Mouse (Mus musculus): ENCODE results near the gene Rpl6.
A peak's percentile ranks its signal among the peaks of the same experiment; 100 is the strongest.
"Not testable (repeated sequence)": the region's sequence is repeated elsewhere in the genome, so short reads cannot be mapped to it uniquely, and the experiment has no call there.

Rpl6 gene

DNA sequence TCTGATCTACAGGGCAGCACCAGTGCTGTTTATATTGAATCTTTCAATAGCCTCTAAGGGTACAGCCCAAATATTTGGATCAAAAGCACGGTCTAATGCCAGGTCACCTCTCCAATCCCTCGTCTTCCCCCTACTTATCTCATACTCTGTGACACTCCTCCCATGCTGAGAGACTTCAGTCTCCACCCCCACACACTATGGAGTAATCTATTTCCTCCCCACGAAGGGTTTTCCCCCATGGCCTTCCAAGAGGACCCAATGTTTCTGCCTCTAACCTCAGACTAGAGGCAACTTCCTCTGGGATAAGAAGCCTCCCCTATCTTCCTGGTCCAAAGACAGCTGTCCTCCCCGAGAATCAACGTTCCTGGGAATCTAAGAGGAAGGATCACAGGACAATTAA is 7.5 kb upstream of the Rpl6 start:
- no peak for DNase-seq (ENCODE audit: low spot score)

DNA sequence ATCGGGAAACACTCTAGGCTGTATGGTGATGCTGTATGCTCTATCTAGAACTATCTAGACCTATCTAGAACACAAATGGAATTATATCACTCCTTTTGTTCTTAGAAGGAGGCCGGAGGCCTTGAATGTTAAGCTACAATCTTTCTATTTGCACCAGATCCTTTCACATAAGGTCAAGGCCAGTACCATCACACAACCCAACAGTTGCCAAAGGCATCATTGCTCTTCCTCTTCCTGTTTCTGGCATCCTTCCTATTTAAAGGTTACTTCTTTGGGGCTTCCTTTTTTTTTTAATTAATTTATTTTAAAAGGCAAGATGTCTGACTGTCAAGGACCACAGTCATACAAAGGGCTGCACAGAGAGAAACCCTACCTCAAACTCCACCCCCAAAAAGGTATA is 6.9 kb upstream of the Rpl6 start:
- no peak for DNase-seq (ENCODE audit: low spot score)

DNA sequence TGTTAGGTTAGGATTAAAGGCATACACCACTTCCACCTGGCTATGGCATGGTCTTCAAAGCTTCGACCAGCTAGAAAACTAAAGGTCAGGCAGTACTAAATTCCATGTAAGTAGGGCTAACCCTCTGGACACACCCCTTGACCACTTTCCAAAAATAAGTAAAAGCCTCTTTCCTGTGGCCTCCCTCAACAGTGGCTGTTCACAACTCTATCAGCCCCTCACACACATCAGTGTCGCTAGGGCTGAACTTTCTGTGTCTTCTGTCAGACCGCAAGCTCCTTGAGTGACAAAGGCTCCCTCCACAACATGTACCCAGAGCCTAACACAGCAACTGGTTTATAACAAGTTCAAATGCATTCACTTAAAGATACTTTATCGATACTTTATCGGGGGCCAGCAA is 5.9 kb upstream of the Rpl6 start:
- DNase-seq (ENCODE audit: low spot score), result no peak

DNA sequence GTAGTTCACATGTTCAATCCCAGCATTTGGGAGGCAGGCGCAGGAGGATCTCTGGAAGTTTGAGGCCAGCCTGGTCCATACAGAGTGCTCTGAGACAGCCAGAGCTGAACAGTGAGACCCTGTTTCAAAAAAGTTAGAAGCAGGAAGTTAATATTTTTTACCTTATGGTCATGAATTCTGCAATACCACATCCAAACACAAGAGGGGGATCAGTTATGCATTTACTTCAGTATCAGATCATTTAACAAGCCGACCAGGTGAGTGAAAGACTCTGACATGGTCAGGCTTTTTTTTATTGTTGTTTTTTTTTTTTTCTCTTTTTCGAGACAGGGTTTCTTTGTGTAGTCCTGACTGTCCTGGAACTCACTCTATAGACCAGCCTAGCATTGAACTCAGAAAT is 2.5 kb upstream of the Rpl6 start:
- no peak for DNase-seq (ENCODE audit: low spot score)

DNA sequence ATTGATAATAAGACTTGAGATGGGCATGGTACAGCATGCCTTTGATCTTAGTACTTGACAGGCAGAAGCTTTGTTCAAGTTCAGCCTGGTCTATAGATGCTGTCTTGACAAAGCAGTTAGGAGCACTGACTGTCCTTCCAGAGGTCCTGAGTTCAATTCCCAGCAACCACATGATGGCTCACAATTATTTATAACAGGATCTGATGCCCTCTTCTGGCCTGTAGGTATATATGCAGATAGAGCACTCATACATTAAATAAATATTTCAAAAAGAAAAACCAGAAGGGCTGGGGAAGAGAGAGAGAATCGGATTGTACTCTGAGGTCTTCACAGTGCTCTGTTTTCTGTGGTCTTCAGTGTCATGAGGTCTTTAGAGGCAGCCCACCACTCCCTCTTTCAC is 1.8 kb upstream of the Rpl6 start:
- no peak for DNase-seq (ENCODE audit: low spot score)

DNA sequence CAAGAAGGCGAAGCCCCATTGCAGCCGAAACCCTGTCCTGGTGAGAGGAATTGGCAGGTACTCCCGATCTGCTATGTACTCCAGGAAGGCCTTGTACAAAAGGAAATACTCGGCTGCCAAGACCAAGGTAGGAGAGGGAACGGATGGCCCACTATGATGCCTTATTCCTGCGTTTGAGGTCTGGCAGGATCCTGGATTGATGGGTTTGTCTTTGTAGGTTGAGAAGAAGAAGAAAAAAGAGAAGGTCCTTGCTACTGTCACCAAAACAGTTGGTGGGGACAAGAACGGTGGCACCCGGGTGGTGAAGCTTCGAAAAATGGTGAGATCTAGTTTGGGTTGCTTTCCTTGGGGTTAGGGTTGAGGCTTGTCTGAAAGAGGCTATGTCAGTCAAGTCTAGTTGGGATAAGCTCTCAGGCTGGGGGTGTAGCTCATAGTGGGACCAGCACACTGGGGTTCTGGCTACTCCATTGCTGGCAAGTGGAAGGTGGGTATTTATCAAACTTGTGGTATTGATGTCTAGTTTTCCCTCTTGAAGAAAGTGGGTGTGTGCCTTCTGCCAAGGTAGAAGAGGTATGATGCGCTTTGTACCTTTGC is 1.4 kb downstream of the Rpl6 start:
- DNase-seq (ENCODE audit: low spot score), result not testable (repeated sequence)

DNA sequence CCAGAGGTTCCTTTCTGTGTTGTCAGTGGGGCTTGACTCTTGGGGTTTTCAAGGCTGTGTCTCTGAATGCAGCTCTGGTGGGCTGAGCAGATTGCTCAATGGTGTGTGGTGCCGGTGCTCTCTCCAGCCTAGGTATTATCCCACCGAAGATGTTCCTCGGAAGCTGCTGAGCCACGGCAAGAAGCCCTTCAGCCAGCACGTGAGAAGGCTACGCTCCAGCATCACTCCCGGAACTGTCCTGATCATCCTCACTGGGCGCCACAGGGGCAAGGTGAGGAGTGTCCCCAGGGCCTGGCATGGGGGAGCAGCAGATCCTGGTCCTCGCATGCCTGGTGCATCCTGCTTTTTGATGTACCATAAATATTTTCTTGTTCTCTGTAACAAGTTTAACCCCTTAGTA is 2.3 kb downstream of the Rpl6 start:
- no peak for DNase-seq (ENCODE audit: low spot score)

DNA sequence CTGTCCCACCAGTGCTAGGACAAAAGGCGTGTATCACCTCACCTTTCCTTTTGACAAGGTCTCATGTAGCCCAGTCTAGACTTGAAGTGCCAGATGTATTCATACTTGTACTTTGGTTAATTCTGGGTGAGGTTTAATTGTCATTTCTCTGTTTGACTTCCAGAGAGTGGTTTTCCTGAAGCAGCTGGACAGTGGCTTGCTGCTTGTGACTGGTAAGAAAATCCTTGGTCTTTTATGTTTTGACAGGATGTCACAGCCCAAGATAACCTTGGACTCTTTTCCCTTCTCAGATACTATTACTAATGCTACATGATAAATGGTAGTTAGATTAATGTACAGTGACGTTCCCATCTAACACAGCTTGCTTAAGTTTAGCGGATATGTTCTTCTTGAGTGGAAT is 2.7 kb downstream of the Rpl6 start:
- no peak for DNase-seq (ENCODE audit: low spot score)

DNA sequence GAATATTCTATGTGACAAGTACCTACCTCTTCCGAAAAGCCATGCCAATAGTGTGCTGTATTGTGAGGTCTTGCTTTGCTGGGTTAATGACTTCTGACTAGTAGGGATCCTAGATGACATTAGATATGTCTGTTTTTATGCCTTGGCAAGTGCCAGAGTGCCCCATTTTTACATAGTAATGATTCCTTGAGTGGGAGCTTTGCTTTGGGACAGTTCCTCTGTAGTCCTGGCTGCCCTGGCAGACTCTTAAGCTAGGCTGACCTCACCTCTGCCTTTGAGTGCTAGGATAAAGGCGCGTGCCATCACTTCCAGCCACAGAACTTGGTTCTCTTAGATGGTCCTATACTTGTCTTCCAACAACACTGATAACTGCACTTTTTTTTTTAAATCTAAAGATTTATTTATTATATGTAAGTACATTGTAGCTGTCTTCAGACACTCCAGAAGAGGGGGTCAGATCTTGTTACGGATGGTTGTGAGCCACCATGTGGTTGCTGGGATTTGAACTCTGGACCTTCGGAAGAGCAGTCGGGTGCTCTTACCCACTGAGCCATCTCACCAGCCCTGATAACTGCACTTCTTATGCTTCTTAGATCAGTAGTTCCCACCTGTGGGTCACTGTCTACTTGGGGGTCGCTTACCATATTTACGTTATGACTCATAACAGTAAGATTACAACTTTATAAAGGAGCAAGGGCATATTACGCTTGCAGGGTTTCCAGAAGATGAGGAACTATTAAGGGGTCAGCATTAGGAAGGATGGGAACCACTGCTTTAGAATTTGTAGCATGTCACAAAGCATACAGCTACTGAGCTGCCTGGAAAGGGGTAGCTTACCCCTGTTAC is 5.7 kb downstream of the Rpl6 start:
- DNase-seq (ENCODE audit: low spot score), result no peak

DNA sequence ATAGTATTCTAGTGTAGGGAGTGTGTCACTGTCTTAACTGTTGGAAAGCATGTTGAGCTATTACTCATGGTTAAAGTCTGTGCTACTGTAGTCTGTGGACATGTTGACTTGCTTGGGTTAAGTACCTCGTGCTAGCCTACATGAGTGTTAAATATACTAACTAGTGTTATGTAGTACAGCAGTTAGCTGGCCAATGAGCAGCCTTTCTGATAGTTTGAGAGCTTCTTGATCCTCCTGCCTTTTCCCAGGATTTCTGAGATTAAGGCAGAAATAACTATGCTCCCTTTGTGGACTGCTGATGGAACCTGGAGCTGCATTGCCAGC is 6.3 kb downstream of the Rpl6 start:
- no peak for DNase-seq (ENCODE audit: low spot score)

DNA sequence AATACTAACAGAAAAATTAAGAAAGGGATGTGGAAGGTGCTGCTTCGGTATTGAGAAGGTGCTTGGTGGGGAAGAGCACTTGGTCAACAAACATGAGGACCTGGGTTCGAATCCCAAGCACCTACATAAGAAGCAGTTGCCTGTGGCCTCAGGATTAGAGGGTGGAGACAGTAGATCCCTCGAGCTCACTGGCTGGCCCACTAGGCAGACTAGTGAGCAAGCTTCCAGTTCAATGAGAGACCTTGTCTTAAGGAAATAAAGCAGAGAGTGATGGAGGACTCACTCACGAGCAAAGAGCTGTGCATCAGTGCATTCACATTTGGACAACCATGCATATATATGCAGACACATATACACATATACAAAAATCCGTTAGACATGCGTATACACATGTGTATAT is 7.8 kb downstream of the Rpl6 start:
- DNase-seq (ENCODE audit: low spot score), result no peak

DNA sequence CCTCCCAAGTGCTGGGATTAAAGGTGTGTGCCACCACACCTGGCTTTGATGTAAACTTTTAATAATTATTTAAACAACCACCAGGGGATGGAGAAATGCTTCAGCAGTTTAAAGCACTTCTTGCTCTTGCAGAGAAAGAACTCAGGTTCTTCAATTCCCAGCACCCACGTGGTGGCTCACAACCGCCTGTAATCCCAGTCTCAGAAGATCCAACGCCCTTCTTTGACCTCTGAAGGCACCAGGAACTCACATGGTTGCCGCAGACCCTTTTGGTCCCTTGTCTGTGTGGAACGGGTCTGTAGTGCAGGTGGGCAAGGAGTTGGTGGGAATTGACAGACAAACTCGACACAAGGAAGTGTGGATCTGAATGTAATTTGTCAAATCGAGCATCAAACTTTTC is 10.4 kb downstream of the Rpl6 start:
- DNase-seq (ENCODE audit: low spot score), result no peak

DNA sequence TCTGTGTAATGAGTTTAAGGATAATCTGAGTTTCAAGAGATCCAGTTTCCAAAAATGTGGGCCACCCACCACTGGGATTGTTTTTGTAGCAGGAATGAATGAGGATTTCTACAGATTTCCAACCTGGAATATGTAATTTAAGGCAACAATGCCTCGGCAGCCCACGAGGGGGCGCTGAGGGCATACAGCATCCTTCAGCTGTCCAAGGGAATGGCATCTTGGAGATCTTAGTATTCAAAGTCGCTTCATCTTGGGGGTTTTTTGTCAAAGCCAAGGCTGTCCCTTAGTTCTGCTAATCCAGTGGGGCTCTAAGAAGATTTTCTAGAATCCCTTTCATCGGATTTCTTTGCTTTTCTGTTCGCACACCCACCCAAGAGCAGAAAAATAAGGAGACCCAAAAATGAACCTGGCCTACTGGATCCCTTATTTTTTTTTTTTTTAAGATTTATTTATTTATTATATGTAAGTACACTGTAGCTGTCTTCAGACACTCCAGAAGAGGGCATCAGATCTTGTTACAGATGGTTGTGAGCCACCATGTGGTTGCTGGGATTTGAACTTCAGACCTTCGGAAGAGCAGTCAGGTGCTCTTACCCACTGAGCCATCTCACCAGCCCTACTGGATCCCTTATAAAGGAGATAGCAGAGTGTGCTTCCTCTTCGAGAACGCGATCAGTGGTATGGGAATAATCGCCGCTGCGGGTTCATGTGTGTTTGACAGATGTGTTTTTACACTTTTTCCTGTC is 11.3 kb downstream of the Rpl6 start:
- DNase-seq (ENCODE audit: low spot score), result no peak

DNA sequence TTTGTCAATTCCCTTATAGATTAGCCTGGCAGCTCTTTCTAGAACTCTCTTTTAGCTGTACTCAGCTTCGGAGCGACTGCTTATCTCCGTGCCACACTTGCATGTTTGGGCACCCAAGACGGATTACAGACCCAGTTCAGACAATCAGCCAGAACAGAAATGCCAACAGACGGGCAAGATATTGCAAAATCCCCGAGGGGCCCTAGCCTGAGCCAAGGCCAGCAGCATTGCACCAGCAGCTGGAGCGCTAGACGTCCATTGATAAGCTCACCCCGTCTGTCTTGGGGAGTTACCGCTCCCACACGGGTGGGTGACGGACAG is 11.8 kb downstream of the Rpl6 start:
- DNase-seq (ENCODE audit: low spot score), result no peak

DNA sequence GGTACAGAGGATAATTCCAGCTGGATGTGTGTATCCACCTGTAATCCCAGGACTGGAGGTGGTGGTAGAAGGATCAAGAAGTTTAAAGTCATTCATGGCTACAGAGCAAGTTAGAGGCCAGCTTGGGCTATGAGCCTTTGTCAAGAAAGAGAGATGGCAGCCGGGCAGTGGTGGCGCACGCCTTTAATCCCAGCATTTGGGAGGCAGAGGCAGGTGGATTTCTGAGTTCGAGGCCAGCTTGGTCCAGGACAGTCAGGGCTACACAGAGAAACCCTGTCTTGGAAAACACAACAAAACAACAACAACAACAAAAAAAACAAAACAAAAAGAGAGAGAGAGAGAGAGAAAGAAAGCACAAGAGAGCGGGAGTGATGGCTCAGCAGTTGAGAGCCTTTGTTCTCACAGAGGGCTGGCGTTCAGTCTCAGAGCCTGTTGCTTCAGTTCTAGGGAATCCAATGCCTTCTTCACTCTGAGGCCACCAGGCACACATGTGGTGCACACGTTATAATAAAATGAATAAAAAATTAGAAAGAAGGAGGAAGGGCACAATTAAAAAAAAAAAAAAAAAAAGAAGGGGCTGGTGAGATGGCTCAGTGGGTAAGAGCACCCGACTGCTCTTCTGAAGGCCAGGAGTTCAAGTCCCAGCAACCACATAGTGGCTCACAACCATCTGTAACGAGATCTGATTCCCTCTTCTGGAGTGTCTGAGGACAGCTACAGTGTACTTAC is 12.5 kb downstream of the Rpl6 start:
- not testable (repeated sequence) for DNase-seq (ENCODE audit: low spot score)

DNA sequence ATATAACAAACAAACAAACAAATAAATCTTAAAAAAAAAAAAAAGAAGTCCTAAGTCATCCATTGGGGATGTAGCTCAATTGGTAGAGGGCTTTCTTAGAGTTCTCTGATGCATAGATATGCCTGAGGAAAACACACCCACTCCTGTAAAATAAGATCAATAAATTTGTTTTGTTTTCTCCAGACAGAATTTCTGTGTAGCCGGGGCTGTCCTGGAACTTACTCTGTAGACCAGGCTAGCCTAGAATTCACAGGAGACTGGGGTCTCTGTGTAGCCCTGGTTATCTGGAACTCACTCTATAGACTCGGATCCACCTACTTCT is 13.0 kb downstream of the Rpl6 start:
- DNase-seq (ENCODE audit: low spot score), result no peak

DNA sequence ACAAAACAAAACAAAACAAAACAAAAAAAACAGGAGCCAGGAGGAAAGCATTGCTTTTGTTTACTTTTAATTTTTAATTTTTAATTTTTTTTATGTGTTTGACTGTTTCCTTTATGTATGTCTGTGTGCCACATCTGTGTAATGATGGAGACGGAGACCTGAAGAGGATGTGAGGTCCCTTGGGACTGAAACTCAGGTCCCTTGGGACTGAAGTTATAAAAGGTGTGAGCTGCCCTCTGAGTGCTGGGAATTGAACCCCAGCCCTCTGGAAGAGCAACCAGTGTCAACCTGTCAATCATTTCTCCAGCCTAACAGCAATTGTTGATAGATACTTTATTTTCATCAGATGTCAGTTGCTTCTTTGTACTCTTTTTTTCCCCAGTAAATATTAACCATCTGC is 14.9 kb downstream of the Rpl6 start:
- no peak for DNase-seq (ENCODE audit: low spot score)

DNA sequence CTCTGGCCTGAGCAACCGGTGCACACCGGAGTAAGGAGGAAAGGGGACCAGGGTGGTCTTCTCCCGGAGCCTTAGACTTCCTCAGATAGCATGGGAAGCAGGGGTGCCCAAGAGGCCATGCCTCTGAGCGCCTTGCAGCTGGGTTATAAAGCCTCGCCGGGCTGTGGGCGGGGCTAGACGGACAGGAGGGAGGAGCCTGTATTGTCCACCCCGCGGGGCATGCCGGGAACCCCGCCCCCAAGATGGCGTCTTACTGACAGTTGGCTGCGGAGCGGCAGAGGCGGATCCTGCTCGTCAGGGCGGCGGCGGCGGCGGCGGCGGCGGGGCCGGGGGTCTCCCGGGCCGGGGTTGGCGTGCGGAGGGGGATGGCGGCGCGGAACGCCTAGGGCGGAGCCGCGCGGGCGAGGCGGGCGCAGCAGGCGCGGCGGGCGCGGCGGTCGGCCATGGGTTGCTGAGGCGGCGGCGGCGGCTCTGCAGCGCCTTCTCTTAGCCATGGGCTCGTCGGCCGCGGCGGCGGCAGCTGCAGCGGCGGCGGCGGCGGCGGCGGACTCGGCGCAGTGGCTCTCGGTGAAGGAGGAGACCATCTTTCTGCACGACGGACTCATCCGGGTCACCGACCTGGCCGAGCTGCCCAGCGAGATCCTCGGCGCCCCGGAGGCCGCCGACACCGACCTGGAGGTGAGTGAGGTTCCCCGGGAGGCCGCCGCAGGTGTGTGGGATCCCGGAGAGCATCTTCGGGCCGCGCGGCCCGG is 15.9 kb downstream of the Rpl6 start, which contains the start of gene Hectd4:
Gene Hectd4 (plus strand): TSS at position 240 of the 752 bp plus-strand sequence.
- DNase-seq (ENCODE audit: low spot score), result peak; percentile 96

DNA sequence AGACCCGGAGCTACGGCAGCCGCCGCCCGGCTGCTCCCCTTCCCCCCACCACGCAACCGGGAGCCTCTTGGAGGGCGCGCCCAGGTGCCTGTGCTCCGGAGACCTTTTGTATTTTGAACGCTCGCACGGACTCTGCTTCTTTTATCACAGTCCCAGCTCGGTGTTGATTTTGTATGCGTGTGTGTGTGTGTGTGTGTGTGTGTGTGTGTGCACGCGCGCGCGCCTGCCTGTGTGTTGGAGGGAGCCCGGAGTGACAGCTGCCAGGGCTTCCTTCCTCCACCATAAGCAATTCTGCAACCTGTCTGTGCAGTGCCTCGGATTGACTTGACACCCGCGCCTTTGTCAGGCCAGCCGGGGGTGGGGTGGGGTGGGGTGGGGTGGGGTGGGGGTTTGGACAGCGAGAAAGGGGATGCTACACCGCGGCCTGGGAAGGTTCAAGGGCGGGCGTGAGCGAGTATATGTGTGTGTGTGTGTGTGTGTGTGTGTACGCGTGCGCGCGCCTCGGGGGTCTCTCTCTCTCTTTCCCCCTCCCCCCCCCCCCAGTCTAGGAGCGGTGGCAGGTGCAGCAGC is 16.5 kb downstream of the Rpl6 start:
- DNase-seq (ENCODE audit: low spot score), result no peak

DNA sequence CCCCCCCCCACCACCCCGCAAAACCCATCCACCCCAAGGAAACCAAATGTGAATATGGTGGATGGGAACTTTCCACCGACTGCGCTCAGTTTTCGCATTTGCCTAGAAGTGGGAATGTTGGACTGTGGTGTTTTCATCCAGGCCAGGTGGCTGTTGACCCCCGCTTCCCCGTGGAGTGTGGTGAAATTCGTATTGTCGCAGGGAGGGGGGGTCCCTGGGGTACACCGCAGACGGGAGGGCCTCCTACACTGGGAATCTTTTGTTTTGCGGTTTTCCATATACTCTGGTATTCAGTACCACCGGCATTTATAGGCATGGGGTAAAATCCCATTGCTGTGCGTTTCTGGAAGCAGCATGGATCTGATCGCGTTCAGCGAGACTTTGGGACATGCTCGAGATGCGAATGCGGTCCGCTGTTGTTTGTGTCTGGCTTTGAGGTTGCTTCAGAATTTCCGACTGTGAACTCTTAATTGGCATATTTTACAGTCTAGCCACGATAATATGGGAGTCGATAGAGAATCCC is 17.1 kb downstream of the Rpl6 start:
- DNase-seq (ENCODE audit: low spot score), result no peak

DNA sequence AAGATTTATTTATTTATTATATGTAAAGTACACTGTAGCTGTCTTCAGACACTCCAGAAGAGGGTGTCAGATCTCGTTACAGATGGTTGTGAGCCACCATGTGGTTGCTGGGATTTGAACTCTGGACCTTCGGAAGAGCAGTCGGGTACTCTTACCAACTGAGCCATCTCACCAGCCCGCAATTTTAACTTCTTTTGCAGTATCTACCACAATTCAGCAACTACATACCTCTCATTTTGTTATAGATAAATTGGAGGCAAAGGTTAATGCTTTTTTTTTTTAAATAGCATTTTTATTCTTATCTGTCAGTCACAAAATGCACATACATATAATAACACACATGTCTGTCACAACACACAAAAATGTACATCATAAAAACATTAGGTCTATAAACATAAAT is 19.7 kb downstream of the Rpl6 start:
- DNase-seq (ENCODE audit: low spot score), result not testable (repeated sequence)

DNA sequence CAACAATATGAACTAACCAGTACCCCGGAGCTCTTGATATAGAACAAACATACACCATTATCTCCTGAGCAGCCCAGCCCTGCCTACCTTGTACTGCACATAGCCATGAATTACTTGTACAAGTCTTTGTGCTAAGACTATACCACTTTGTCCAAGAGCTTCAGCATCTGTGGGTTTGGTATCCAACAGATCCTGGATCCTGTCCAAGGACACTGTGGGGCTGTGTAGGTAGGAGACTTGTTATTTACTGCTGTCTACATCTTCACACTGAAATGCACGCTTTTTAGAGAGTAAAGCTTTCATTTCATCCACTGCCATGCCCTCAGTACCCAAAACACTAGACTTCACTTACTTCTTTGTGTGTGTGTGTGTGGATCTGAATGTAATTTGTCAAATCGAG is 20.6 kb downstream of the Rpl6 start:
- no peak for DNase-seq (ENCODE audit: low spot score)

Measured in testis, postnatal 14 days (tissue).